Mouse (Mus musculus) G1E (cell line): ENCODE data around the gene Agtrap.

ENCODE experiments used
- CTCF ChIP-seq: IDR thresholded peaks from 2 replicates; pipeline ENCODE4 v1.5.1; 2012; ENCODE audit warnings: low read depth, low read length, inconsistent platforms, mixed read lengths
- TAL1 ChIP-seq: conservative IDR thresholded peaks from 2 replicates; pipeline ENCODE4 v1.6.1; 2012; ENCODE audit warnings: low read depth, low read length, inconsistent platforms, mixed read lengths

DNA sequence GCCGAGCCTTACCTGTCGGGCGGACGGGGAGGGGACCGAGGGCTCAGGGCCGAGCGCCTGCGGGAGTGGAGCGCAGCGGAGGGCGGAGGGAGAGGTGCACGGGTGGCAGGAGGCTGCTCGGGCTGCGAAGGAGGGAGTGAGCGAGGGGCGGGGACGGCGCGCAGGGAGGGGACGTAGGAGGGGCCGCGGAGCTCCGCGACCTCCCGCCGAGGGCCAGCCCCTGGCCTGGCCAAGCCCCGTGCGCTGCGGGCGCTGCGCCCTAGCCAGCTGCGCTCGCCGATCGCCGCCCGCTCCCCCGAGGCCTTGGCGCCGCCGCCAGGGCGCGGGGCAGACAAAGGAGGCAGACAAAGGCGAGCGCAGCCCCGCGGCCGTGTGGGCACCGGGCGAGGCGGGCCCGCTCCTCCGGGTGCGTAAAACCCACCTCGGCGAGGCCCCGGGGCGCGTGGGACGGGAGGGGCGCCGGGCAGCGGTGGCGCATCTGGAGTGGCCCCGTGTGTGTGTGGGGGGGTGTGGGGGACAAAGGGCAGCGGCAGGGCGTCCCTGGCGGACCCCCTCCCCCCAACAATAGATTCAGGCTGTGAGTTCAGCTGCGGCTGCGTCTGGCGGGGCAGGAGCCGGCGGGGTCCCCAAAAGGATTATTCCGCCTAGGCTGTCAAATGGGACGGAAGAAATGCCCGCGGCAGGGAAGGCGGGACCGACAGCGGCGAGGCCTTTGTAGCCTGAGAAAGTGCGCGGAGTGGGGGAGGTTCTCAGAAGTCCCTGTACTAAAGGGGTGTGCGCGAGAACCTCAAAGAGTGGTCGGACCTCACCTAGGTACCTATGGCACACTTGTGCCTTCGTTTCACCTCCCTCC lies 43.0 kb upstream of the Agtrap start, which contains the start of gene Draxin:
- TF ChIP-seq TAL1, result no peak
- no peak for TF ChIP-seq CTCF
